Mouse (Mus musculus): ENCODE measurements around the gene Cfap221.
A peak's percentile ranks its signal among the peaks of the same experiment; 100 is the strongest.

Cfap221 gene

GRCm38 (mm10) chr1:119903231-119903620 is 93.8 kb downstream of the Cfap221 start:
- DNase-seq (ENCODE audit: low spot score in 2 of 2) = no peak

- DNase-seq (ENCODE audit: low spot score in 2 of 2) = no peak
These were observed 94.3 kb downstream of the Cfap221 start for GRCm38 (mm10) chr1:119902551-119903230.

GRCm38 (mm10) chr1:119899195-119900123 is 97.6 kb downstream of the Cfap221 start:
- no peak for DNase-seq (ENCODE audit: low spot score in 2 of 2)

GRCm38 (mm10) chr1:119894936-119895335 is 102.1 kb downstream of the Cfap221 start:
- DNase-seq (ENCODE audit: low spot score in 2 of 2) = peak; percentile 23 to 66

- DNase-seq (ENCODE audit: low spot score in 2 of 2) = no peak
These were observed 103.4 kb downstream of the Cfap221 start for GRCm38 (mm10) chr1:119893600-119893999.

GRCm38 (mm10) chr1:119892933-119893332 is 104.1 kb downstream of the Cfap221 start:
- DNase-seq (ENCODE audit: low spot score in 2 of 2) = no peak

GRCm38 (mm10) chr1:119891865-119892264 is 105.2 kb downstream of the Cfap221 start:
- DNase-seq (ENCODE audit: low spot score in 2 of 2) = no peak

GRCm38 (mm10) chr1:119891149-119891548 is 105.9 kb downstream of the Cfap221 start:
- DNase-seq (ENCODE audit: low spot score in 2 of 2) = no peak

- no peak for DNase-seq (ENCODE audit: low spot score in 2 of 2)
These were observed 107.7 kb downstream of the Cfap221 start for GRCm38 (mm10) chr1:119889347-119889746.

- DNase-seq (ENCODE audit: low spot score in 2 of 2) = no peak
These were observed 110.7 kb downstream of the Cfap221 start for GRCm38 (mm10) chr1:119886320-119886719.

- DNase-seq (ENCODE audit: low spot score in 2 of 2) = no peak
These were observed 112.8 kb downstream of the Cfap221 start for GRCm38 (mm10) chr1:119884272-119884671.

GRCm38 (mm10) chr1:119878909-119879308 is 118.1 kb downstream of the Cfap221 start:
- no peak for DNase-seq (ENCODE audit: low spot score in 2 of 2)

- DNase-seq (ENCODE audit: low spot score in 2 of 2) = no peak
These were observed 119.6 kb downstream of the Cfap221 start for GRCm38 (mm10) chr1:119877469-119877868.

Data from thymus, postnatal 10 days (tissue).